Mouse (Mus musculus) midbrain, postnatal 0 days (tissue): ENCODE data around the gene Lclat1. TPM values are rescaled to one million over a fixed set of nuclear protein-coding genes. Genes with fewer than 3 reads are reported as not detected.
A peak's percentile ranks its signal among the peaks of the same experiment; 100 is the strongest.
"Not testable (repeated sequence)": the region's sequence is repeated elsewhere in the genome, so short reads cannot be mapped to it uniquely, and the experiment has no call there.

Experiments
- ATAC-seq: fragments of 200-750 bp; cut with Nextera tagmentation; 2 replicates; pipeline ENCODE4 v1.8.0; 2017; ENCODE audit warnings: moderate number of reproducible peaks, mild to moderate bottlenecking, moderate TSS enrichment, moderate library complexity; ENCODE audit not compliant: low FRiP score
- DNase-seq: peaks from one replicate; pipeline ENCODE4 v3.0.0-alpha.2; 2015; ENCODE audit warnings: low spot score
- H3K27ac ChIP-seq: fragments of 300-500 bp; sonication (generic); 2 replicates; pipeline ENCODE4 v1.5.1; 2014; ENCODE audit warnings: low read depth, mild to moderate bottlenecking, low read length, mixed read lengths
- H3K27me3 ChIP-seq: fragments of 300-500 bp; sonication (generic); 2 replicates; pipeline ENCODE4 v1.6.1; 2014; ENCODE audit warnings: low read length, control low read depth, mixed read lengths; ENCODE audit not compliant: insufficient read depth
- H3K36me3 ChIP-seq: fragments of 300-500 bp; sonication (generic); 2 replicates; pipeline ENCODE4 v1.6.1; 2014; ENCODE audit warnings: low read length, control low read depth, mixed read lengths; ENCODE audit not compliant: insufficient read depth
- H3K4me1 ChIP-seq: fragments of 300-500 bp; sonication (generic); 2 replicates; pipeline ENCODE4 v1.6.1; 2014; ENCODE audit warnings: mild to moderate bottlenecking, control low read depth, antibody characterized with exemption, low read length, mixed read lengths; ENCODE audit not compliant: insufficient read depth
- H3K4me2 ChIP-seq: fragments of 300-500 bp; sonication (generic); 2 replicates; pipeline ENCODE4 v1.6.1; 2014; ENCODE audit warnings: low read depth, mild to moderate bottlenecking, low read length, mixed read lengths; ENCODE audit not compliant: poor library complexity, severe bottlenecking
- H3K4me3 ChIP-seq: fragments of 300-500 bp; sonication (generic); 2 replicates; pipeline ENCODE4 v1.5.1; 2014; ENCODE audit warnings: low read depth, mild to moderate bottlenecking, low read length, moderate library complexity
- H3K9ac ChIP-seq: fragments of 300-500 bp; sonication (generic); replicated peaks from 2 replicates; pipeline ENCODE4 v1.6.1; 2014; ENCODE audit warnings: mild to moderate bottlenecking, low read length, moderate library complexity, mixed read lengths; ENCODE audit not compliant: poor library complexity, severe bottlenecking
- H3K9me3 ChIP-seq: fragments of 300-500 bp; sonication (generic); 2 replicates; pipeline ENCODE4 v1.6.1; 2016; ENCODE audit warnings: low read length, control low read depth
- CTCF ChIP-seq: IDR thresholded peaks from 2 replicates; pipeline ENCODE4 v1.5.1; 2016; ENCODE audit warnings: antibody characterized with exemption, mild to moderate bottlenecking
- WGBS: fragments of 180-500 bp; shearing (Covaris S2); extraction: QIAGEN DNeasy Blood & Tissue Kit; methylation state at CpG from one replicate; pipeline ENCODE4 v1.1.7; 2014; 5-methylcytosine and 5-hydroxymethylcytosine counted together
- polyA plus RNA-seq: library from polyadenylated mRNA; unstranded; fragments of >200 nt; fragmentation: Nextera tagmentation; extraction: Ambion mirVana; gene quantifications from 2 replicates; pipeline ENCODE4 v1.2.1, GENCODE M21; 2015
- total RNA-seq: library from RNA; depleted of rRNA; stranded (reverse); fragments of >200 nt; gene quantifications from 2 replicates; pipeline ENCODE4 v1.2.3, GENCODE M21; 2014; rRNA removed

The Lclat1 gene
- total and polyA plus RNA-seq, 2 experiments from 2014 or later = 12.4 to 25.6 TPM

- WGBS = 61% methylated on average over 7 of the region's 7 CpGs
These were observed 164.2 kb downstream of the Lclat1 start for GRCm38 (mm10) chr17:73271797-73272600.

GRCm38 (mm10) chr17:73273809-73274208 is 166.0 kb downstream of the Lclat1 start:
- Histone ChIP-seq H3K36me3 (no peaks in the 10 kb centered on the region), H3K9ac (no peak overlapping the region), H3K27ac (no peak overlapping the region), H3K4me2 (no peak overlapping the region), H3K4me1 (peaks cover 12% of the 10 kb centered on the region; the same call in 1 of the 2 replicates), H3K4me3 (no peak overlapping the region), H3K27me3 (no peaks in the 10 kb centered on the region), H3K9me3 (no peaks in the 10 kb centered on the region)
- DNase-seq = no peak
- 87% methylated on average over 7 of the region's 7 CpGs for WGBS
- TF ChIP-seq CTCF = no peak
- no peak for ATAC-seq

More at GRCm38 (mm10) chr17:73271797-73272600, 164.2 kb downstream of the Lclat1 start:
- Histone ChIP-seq H3K4me1 (peaks cover 12% of the 10 kb centered on the region; the same call in 1 of the 2 replicates), H3K4me2 (no peak overlapping the region; the same call in 1 of the 2 replicates), H3K9me3 (no peaks in the 10 kb centered on the region), H3K27ac (peak overlapping the region; percentile 84), H3K27me3 (no peaks in the 10 kb centered on the region), H3K4me3 (no peak overlapping the region), H3K36me3 (no peaks in the 10 kb centered on the region), H3K9ac (0 out of 2 replicates have a peak overlapping the region, but pooled peaks have one; percentile 13)
- peak; percentile 97 for ATAC-seq
- peak; percentile 89 for DNase-seq
- no peak for TF ChIP-seq CTCF

- H3K9me3 ChIP-seq = no peaks in the 10 kb centered on the region
- no peak overlapping the region for H3K9ac ChIP-seq
- no peak overlapping the region for H3K4me2 ChIP-seq
- TF ChIP-seq CTCF = no peak
- no peak overlapping the region for H3K4me3 ChIP-seq
- no peak for ATAC-seq
- no peaks in the 10 kb centered on the region for H3K36me3 ChIP-seq
- no peaks in the 10 kb centered on the region for H3K27me3 ChIP-seq
- no peak overlapping the region for H3K27ac ChIP-seq
- H3K4me1 ChIP-seq = peaks cover 12% of the 10 kb centered on the region; the same call in 1 of the 2 replicates
- 88% methylated on average over 10 of the region's 10 CpGs for WGBS
- DNase-seq = no peak
These were observed 167.3 kb downstream of the Lclat1 start for GRCm38 (mm10) chr17:73275066-73275465.

GRCm38 (mm10) chr17:73277770-73278169 is 170.0 kb downstream of the Lclat1 start:
- peak; percentile 36 for TF ChIP-seq CTCF
- DNase-seq (no peak), ATAC-seq (no peak)
- Histone ChIP-seq H3K4me1 (no peaks in the 10 kb centered on the region), H3K36me3 (no peaks in the 10 kb centered on the region), H3K27me3 (no peaks in the 10 kb centered on the region), H3K9ac (no peak overlapping the region), H3K27ac (no peak overlapping the region), H3K9me3 (no peaks in the 10 kb centered on the region), H3K4me2 (no peak overlapping the region), H3K4me3 (no peak overlapping the region)
- 93% methylated on average over 4 of the region's 4 CpGs for WGBS

- WGBS = 43% methylated on average over 6 of the region's 6 CpGs
- not testable (repeated sequence) for ATAC-seq, DNase-seq
These were observed 174.9 kb downstream of the Lclat1 start for GRCm38 (mm10) chr17:73282702-73283101.

GRCm38 (mm10) chr17:73284301-73284700 is 176.5 kb downstream of the Lclat1 start:
- Histone ChIP-seq H3K4me1 (no peaks in the 10 kb centered on the region), H3K27me3 (no peaks in the 10 kb centered on the region), H3K4me3 (no peak overlapping the region), H3K9me3 (no peaks in the 10 kb centered on the region), H3K27ac (no peak overlapping the region), H3K36me3 (no peaks in the 10 kb centered on the region), H3K9ac (no peak overlapping the region), H3K4me2 (no peak overlapping the region)
- TF ChIP-seq CTCF = no peak
- no peak for ATAC-seq
- no peak for DNase-seq
- 64% methylated on average over 2 of the region's 2 CpGs for WGBS

More at GRCm38 (mm10) chr17:73282702-73283101, 174.9 kb downstream of the Lclat1 start:
- not testable (repeated sequence) for H3K4me3 ChIP-seq, H3K4me2 ChIP-seq, H3K36me3 ChIP-seq, H3K4me1 ChIP-seq, H3K27me3 ChIP-seq, H3K9ac ChIP-seq, H3K27ac ChIP-seq, H3K9me3 ChIP-seq

Other genes starting within 250 kb of the Lclat1 start
- gene Lbh, start 189.7 kb upstream of the Lclat1 start, total RNA-seq = 77.1 and 86.9 TPM in 2 replicates
- 3.3 and 3.5 TPM in 2 replicates for gene Lbh, start 189.7 kb upstream of the Lclat1 start, polyA plus RNA-seq